Mouse (Mus musculus): Measurements from ENCODE around the gene Ube2ql1.

The Ube2ql1 gene

GRCm38 (mm10) chr13:69739759-69740135 lies at the start of gene Ube2ql1:
Gene Ube2ql1 (minus strand): TSS chr13:69739889.
- peak; percentile 28 for DNase-seq (ENCODE audit: low read depth, low spot score)
- Histone ChIP-seq H3K36me3 (ENCODE audit: control insufficient read depth, insufficient read depth, low read length, poor library complexity, severe bottlenecking) (no peaks in the 10 kb centered on the region), H3K27me3 (ENCODE audit: control insufficient read depth, insufficient read depth, low read length, poor library complexity, severe bottlenecking) (no peaks in the 10 kb centered on the region)

- no peaks in the 10 kb centered on the region for H3K27me3 ChIP-seq (ENCODE audit: control insufficient read depth, insufficient read depth, low read length, poor library complexity, severe bottlenecking)
- H3K36me3 ChIP-seq (ENCODE audit: control insufficient read depth, insufficient read depth, low read length, poor library complexity, severe bottlenecking), result no peaks in the 10 kb centered on the region
- DNase-seq (ENCODE audit: low read depth, low spot score), result peak; percentile 27
Observed at GRCm38 (mm10) chr13:69788704-69789103, 49.0 kb upstream of the Ube2ql1 start.

GRCm38 (mm10) chr13:69778221-69778620 lies 38.5 kb upstream of the Ube2ql1 start:
- DNase-seq (ENCODE audit: low read depth, low spot score), result no peak
- Histone ChIP-seq H3K36me3 (ENCODE audit: control insufficient read depth, insufficient read depth, low read length, poor library complexity, severe bottlenecking) (no peaks in the 10 kb centered on the region), H3K27me3 (ENCODE audit: control insufficient read depth, insufficient read depth, low read length, poor library complexity, severe bottlenecking) (no peaks in the 10 kb centered on the region)

DNA sequence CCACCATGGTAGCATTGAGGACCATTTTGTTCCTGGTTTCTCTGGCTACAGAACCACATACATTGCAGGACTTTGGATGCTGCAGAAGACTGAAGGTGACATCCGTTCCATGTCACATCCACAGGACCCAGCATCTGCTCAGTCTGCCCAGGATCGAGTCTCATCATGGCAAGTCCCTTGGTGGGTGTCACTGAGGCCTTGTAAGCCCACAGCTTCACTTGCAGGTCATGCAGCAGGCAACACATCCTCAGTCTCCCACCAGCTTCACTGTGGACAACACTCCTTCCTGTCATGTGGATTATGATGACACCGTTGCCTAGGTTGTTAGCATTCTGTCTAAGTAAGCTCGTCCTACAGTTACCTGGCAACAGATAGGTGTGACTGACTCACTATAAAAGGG lies 32.7 kb upstream of the Ube2ql1 start:
- H3K27me3 ChIP-seq (ENCODE audit: control insufficient read depth, insufficient read depth, low read length, poor library complexity, severe bottlenecking), result no peaks in the 10 kb centered on the region
- no peak for DNase-seq (ENCODE audit: low read depth, low spot score)

DNA sequence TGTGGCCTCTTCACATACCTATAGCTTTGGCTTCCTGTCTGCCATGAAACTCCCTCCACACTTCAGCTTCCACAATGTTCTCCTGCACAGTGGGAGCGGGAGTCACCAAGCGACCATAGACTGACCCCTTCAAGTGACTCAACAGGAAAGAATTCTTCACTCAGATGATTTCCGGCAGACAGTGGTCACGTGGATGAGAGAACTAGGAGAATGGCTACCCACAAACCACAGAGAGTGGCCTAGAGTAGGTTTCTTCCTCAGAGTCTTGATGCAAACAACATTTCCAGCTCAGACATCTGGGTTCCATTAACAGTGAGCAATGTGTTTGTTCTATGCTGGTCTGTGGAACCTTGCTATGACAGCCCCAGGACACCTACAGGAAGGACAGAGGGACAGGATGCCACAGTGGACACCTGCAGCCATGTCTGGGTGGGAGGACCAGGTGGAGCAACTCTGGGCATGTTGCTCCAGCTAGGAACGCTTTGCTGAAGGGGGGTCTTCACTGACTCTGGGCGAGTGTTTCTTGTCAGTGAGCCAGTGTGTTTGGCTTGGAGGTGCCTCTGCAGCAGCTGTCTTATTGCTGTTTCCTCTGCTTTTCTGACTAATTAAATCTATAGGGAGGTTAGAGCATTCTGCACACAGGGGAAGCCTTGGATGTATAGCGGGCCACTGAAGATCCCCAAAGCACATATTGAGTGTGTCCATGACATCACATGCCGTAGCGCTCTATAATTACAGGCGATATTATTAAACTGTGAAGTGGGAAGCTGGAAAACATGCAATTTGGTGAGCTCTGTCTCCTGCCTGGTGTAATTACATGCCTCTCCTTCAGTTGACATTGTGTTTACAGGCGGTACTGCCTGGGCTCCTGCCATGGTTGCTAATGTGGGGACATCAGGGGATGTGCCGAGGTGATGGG lies 31.1 kb upstream of the Ube2ql1 start:
- H3K27me3 ChIP-seq (ENCODE audit: control insufficient read depth, insufficient read depth, low read length, poor library complexity, severe bottlenecking), result no peaks in the 10 kb centered on the region
- no peak for DNase-seq (ENCODE audit: low read depth, low spot score)

More for the DNA sequence above, 32.7 kb upstream of the Ube2ql1 start:
- no peaks in the 10 kb centered on the region for H3K36me3 ChIP-seq (ENCODE audit: control insufficient read depth, insufficient read depth, low read length, poor library complexity, severe bottlenecking)

DNA sequence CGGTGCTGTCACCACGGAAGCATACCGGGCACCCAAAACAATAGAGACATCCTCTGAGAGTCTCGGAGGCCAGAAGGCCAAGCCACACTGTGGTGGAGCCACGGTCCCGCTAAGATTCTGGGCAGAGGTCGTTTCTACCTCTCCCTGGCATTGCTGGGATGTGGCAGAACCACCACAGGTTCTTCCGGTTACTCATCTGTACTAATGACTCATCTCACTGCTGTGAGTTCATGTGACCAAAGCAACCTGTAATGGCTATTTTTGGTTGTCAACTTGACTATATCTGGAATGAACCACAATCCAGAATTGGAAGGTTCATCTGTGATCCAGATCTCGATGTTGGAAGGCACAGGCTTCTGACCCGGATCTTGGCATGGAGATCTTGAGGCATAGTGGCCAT lies 28.5 kb upstream of the Ube2ql1 start:
- DNase-seq (ENCODE audit: low read depth, low spot score), result no peak
- Histone ChIP-seq H3K36me3 (ENCODE audit: control insufficient read depth, insufficient read depth, low read length, poor library complexity, severe bottlenecking) (no peaks in the 10 kb centered on the region), H3K27me3 (ENCODE audit: control insufficient read depth, insufficient read depth, low read length, poor library complexity, severe bottlenecking) (no peaks in the 10 kb centered on the region)

More for the DNA sequence above, 31.1 kb upstream of the Ube2ql1 start:
- no peaks in the 10 kb centered on the region for H3K36me3 ChIP-seq (ENCODE audit: control insufficient read depth, insufficient read depth, low read length, poor library complexity, severe bottlenecking)

DNA sequence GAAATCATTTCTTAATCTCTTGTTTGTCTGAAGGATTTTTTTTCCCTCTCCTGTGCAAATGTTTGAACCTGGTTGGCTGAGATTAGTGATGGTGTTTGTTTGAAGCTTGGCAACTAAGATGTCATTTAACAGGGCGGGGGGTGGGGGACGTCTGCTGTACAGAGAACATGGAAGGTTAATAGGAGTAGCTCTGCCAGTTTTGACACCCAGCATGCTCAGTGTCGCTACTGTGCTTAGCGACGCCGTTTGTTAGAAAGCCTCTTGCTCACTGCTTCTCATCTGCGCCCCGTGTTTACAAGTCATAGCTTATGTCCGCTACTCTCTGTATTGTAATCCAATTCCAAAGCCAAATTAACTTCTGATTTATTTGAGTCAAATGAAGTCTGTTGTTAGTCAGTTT lies 25.0 kb upstream of the Ube2ql1 start:
- H3K27me3 ChIP-seq (ENCODE audit: control insufficient read depth, insufficient read depth, low read length, poor library complexity, severe bottlenecking), result no peaks in the 10 kb centered on the region
- no peaks in the 10 kb centered on the region for H3K36me3 ChIP-seq (ENCODE audit: control insufficient read depth, insufficient read depth, low read length, poor library complexity, severe bottlenecking)
- no peak for DNase-seq (ENCODE audit: low read depth, low spot score)

GRCm38 (mm10) chr13:69761393-69761792 lies 21.7 kb upstream of the Ube2ql1 start:
- no peak for DNase-seq (ENCODE audit: low read depth, low spot score)
- Histone ChIP-seq H3K36me3 (ENCODE audit: control insufficient read depth, insufficient read depth, low read length, poor library complexity, severe bottlenecking) (no peaks in the 10 kb centered on the region), H3K27me3 (ENCODE audit: control insufficient read depth, insufficient read depth, low read length, poor library complexity, severe bottlenecking) (no peaks in the 10 kb centered on the region)

DNA sequence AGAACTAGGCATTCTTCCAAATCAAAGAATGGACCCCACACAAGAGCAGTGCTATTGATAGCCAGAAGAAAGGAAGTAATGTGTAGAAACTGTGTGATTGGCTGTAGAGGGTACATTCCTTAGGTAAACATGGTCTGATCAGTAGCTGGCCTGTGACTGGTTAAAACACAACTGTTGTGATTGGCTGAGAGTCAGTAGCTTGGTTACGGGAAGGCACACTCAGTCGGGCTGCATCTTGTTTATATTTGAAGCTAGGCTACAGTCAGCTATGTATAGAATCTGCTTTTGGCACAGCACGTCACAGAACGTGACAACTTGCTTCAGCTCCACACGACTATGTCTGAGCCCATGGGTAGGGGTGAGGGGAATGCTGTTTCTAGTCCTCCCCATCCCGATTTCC lies 19.3 kb upstream of the Ube2ql1 start:
- H3K36me3 ChIP-seq (ENCODE audit: control insufficient read depth, insufficient read depth, low read length, poor library complexity, severe bottlenecking), result no peaks in the 10 kb centered on the region
- DNase-seq (ENCODE audit: low read depth, low spot score), result no peak
- no peaks in the 10 kb centered on the region for H3K27me3 ChIP-seq (ENCODE audit: control insufficient read depth, insufficient read depth, low read length, poor library complexity, severe bottlenecking)

- DNase-seq (ENCODE audit: low read depth, low spot score), result no peak
- no peaks in the 10 kb centered on the region for H3K27me3 ChIP-seq (ENCODE audit: control insufficient read depth, insufficient read depth, low read length, poor library complexity, severe bottlenecking)
- no peaks in the 10 kb centered on the region for H3K36me3 ChIP-seq (ENCODE audit: control insufficient read depth, insufficient read depth, low read length, poor library complexity, severe bottlenecking)
Observed at GRCm38 (mm10) chr13:69752875-69753274, 13.2 kb upstream of the Ube2ql1 start.

DNA sequence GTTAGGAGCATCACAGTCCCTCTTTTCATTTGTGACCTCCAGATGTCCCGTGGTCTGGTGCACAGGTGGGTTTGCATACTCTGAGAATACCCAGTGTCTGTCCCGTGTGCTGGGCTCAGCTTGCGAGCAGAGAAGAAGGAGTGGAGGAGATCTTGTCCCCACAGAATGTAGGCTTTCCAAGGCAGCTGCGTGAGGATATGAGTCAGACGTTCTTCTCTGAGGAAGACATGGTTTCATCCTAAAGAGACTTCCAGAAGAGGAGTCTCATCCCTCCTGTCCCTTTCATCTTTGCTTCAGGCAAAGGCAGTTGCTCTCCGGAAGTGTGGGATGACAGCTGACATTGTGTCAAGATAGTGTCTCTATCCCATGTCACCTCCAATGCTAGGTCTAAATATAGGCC lies 11.8 kb upstream of the Ube2ql1 start:
- no peak for DNase-seq (ENCODE audit: low read depth, low spot score)
- H3K27me3 ChIP-seq (ENCODE audit: control insufficient read depth, insufficient read depth, low read length, poor library complexity, severe bottlenecking), result no peaks in the 10 kb centered on the region
- no peaks in the 10 kb centered on the region for H3K36me3 ChIP-seq (ENCODE audit: control insufficient read depth, insufficient read depth, low read length, poor library complexity, severe bottlenecking)

DNA sequence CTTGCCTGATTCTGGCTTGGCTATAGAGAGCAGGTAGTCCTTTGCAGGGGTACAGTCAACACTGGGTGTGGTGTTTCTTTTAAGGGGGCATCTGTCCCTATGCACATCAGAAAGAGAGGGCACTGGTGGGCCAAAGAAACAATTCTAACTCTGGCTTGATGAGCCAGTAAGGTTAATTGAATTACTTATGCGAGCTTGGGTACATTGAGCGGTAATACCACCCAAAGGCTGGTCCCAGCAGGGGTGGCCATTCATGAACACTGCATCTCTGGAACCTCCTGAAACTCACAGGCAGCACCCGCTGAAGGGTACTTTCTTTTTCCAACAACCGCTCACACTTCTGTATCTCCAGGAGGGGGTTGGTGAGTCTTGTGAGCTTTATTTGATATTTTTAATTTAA lies 9.1 kb upstream of the Ube2ql1 start:
- Histone ChIP-seq H3K27me3 (ENCODE audit: control insufficient read depth, insufficient read depth, low read length, poor library complexity, severe bottlenecking) (no peaks in the 10 kb centered on the region), H3K36me3 (ENCODE audit: control insufficient read depth, insufficient read depth, low read length, poor library complexity, severe bottlenecking) (no peaks in the 10 kb centered on the region)
- no peak for DNase-seq (ENCODE audit: low read depth, low spot score)

DNA sequence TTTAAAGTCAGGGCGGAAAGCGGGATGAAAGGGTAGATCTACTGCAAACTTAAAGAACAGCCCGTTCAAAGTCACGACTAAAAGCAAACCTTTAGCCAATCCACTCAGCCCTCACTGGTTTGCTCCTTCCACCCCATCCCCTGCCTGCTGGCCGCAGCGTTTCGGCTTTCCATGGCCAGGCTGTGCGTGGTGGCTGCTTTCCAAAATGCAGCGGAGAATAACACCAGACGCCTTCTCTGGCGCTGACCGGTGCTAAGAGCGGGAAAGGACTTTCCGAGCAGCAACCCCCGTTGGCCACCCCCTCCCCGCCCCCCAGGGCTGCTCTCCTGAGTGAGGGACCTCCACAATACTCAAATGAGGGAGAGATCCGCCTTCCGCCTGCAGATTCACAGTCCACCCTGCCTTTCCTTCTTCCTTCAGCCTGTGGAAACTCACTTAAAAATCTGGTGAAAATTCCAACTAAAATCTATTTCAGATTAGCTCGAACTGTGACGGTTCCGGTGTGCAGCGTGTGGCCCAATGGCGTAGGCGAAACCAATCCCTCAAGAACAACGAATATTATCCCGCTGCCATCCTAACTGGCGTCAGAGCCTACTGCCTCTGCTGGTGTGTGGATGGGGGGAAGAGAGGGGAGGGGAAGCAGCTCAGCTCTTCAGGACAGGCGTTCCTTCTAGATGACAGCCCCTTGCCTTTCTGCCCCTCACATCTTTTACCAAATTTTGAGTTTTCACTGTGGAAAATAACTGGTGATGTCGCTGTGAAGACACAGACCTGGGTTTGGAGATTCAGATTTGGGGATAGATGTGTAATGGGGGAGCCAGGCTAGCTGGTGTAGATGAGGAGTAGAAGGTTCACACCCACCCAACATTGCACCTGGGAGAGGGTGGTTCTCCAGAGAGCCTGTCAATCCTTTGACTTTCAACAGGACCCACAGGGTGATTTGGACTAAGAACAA lies 919 bp upstream of the Ube2ql1 start:
- Histone ChIP-seq H3K27me3 (ENCODE audit: control insufficient read depth, insufficient read depth, low read length, poor library complexity, severe bottlenecking) (no peaks in the 10 kb centered on the region), H3K36me3 (ENCODE audit: control insufficient read depth, insufficient read depth, low read length, poor library complexity, severe bottlenecking) (no peaks in the 10 kb centered on the region)
- no peak for DNase-seq (ENCODE audit: low read depth, low spot score)

DNA sequence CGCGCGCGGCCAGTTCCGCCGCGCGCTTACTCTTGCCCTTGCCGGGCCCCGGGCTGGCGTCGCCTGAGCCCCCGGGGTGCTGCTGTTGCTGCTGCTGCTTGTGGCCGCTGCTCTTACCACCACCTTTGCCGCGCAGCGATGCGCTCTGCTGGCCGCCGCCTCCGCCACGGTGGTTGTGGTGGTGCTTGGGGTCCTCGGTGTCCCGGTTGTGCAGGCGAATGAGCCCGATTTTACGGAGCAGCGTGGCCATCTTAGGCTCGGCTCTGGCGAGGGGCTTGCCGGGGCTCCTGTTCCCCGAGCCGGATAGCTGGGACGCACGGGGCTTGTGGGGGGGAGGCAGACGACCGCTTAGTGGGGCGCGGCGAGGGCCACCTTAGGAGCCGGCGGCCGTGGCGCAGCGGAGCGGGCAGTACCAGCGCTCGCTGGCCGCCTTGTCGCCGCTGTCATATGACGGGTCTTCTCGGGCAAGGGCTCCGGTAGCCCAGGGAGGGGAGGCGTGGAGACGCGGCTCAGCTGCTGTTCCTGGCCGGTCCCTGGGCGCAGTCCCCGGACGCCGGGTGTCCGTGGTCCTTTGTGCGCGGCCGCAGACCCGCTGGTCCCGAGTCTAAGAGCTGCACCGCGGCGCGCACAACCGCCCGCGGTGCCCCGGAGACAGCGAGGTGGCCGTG lies 464 bp downstream of the Ube2ql1 start:
- Histone ChIP-seq H3K27me3 (ENCODE audit: control insufficient read depth, insufficient read depth, low read length, poor library complexity, severe bottlenecking) (no peaks in the 10 kb centered on the region), H3K36me3 (ENCODE audit: control insufficient read depth, insufficient read depth, low read length, poor library complexity, severe bottlenecking) (no peaks in the 10 kb centered on the region)
- no peak for DNase-seq (ENCODE audit: low read depth, low spot score)

Data from splenic B cell, adult 2 months (primary cell).